Mouse (Mus musculus): ENCODE measurements around the gene Ncs1. TPM values are rescaled to one million over a fixed set of nuclear protein-coding genes. Genes with fewer than 3 reads are reported as not detected.

Gene Ncs1
- polyA plus RNA-seq, 3 experiments from 2014 or later, result 0.63 to 1.4 (median 1.4) TPM

DNA sequence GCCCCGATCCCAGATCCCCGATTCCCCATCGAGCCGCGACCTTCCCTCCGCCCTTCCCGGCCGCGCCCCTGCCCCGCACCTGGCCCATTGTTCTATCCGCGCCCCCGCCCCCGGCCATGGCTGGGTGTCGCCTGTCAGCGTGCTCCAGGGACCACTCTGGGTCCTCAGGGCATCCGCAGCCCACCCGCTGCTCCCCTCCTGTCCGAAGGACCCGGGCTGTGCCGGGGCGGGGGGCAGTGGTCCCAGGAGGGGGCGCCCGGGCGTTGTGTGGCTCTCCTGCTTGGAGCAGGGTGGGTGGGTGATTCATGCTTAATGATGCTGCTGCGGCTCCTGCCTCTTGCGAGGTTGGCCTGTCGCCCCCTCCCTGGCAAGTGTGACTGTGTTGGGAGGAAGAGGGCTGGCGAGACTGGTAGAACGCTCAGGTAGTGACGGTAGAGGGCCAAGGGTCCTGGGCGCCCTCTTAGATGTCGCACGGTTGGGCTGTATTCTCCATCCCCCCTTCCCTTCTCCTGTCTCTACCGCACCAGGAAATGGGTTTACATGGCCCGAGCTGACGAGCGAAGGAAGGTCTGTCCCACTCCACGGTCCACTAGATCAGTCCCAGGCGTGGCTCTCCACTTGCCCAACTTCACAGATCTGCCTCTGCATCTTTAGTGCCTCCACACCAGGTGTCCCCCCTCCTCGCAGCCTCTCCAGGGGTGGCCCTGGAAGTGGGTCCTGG is 788 bp downstream of the Ncs1 start:
- ATAC-seq, result peak; percentile 32

DNA sequence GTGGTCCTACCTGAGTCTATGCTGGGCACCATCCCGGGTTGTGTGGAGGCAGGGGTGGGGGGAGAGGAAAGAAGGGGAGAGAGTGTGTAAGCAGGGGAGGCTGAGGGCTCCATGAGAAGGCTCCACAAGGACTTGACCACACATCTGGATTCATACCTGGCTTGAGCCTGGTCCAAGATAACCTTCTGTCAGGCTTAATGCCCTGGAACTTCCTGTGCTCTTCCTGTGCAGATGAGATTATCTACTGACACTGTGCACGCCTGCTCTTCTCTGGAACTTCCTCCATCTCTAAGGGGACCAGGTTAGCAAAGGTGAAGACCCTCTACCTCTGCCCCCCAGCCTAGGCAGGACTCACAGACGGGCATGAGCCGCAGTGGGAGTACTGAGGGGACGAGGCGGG is 3.2 kb downstream of the Ncs1 start:
- no peak for ATAC-seq

DNA sequence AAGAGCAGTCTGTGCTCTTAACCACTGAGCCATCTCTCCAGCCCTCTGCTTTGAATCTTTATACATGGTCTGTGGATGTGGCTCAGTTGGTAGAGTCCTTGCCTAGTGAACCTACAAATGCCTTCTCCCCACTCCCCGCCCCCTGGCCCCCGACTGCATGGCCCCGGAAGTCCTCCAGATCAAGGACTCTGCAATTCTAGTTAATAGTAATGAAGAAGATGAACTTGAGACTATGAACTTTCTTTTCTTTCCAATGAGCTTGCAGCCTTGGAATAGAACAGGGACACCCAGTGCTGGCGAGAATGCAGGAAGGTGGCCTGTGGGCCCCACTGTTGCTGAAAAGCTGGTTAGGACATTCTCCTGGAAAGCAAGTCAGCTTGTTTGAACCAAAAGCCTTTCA is 6.5 kb downstream of the Ncs1 start:
- ATAC-seq, result no peak

DNA sequence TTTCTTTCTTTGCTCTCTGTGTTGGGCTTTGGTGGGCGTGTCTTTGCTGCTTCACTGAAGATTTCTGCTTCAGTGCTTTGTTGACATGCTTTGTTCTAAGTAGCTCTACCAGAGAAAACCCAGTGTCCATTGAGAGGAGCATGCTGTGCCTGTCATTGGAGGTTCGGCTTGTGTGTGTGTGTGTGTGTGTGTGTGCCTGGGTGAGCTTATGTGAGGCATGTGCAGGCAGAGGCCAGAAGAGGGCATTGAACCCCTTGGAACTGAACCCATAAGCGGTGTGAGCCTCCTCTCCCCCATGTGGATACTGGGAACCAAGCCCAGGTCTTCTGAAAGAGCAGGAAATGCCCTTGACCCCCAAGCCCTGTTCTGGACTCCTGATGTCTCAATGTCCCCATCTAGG is 7.8 kb downstream of the Ncs1 start:
- ATAC-seq, result no peak

DNA sequence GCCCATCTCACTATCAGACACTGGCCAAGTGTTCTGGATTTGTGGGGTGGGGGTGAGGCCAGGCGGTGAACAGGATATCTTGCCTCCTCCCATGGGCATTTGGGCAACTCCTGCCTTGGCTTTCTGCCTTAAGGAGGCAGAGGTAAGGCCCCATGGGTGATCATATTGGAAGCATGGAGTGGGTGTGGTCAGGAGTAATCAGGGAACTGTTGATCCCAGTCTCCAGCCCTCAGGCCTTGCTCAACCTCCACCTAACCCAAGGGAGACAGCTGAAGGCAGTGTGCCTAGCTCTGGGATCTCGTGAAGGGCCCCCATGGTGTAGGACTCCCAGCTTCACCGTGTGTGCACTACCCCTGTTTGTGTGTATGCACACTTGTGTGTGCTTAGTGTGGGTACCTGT is 9.2 kb downstream of the Ncs1 start:
- ATAC-seq, result no peak

DNA sequence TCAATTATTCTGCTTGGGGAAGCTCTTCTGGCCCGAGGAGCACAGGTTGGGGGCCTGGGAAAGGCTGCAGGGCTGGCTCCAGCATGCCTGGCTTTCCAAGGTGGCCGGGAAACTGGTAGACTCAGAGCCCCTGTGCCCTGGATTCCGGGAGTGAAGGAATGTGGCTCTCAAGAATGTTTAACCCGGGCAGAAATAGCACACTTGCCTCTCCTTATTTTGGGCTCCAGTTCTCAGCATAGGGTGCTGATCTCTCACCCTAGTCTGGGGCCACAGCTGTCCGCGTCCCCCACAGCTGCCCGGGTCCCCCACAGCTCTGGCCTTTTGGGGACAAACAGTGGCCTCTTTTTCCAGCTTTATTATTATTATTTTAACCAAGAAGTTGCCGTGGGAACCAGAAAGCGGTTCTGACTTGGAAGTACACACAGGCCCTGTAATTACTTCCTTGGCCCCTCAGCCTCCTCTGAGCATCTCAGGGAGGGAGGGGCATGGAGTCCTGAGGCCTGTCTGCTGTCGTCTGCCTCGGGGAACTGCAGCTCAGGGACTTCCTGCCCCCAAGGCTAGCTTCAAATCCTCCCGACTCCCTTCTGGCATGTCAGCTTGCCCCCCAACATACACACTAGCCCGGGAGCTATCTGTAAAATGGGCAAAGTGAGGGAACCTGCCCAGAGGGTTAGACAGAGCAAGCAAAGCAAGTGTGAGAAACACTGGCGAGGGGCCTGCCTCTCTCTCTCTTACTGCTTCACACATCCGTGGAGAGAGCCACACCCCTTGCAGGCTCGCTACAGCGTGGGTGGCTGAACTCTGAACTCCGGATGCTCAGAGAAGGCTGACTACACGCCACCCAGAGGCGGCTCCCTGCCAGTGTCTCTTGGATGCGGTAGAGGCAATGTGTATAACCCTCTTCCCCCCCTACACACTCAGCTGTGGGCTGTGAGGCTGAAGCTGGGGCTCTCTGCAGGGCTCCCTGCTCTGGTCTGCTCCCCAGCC is 10.6 kb downstream of the Ncs1 start:
- peak; percentile 98 for ATAC-seq

DNA sequence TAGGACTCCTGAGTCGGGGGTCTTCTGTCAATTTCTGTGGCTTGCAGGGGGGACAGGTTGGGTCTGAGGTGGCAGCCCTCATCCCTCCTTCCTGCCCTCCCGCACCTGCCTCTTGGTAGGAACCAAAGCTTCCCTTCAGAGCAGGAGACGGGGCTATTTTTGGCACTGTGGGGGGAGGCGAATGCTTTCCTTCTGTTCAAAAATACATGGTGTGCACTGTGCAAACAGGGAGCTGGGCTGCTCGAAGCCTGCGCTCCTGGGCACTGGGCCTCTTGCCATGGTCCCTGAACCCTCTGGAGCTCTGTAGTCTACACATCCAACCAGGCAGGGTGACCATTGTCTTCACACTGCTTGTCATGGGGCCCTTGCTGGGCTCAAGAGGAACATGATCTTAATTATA is 11.5 kb downstream of the Ncs1 start:
- ATAC-seq, result no peak

DNA sequence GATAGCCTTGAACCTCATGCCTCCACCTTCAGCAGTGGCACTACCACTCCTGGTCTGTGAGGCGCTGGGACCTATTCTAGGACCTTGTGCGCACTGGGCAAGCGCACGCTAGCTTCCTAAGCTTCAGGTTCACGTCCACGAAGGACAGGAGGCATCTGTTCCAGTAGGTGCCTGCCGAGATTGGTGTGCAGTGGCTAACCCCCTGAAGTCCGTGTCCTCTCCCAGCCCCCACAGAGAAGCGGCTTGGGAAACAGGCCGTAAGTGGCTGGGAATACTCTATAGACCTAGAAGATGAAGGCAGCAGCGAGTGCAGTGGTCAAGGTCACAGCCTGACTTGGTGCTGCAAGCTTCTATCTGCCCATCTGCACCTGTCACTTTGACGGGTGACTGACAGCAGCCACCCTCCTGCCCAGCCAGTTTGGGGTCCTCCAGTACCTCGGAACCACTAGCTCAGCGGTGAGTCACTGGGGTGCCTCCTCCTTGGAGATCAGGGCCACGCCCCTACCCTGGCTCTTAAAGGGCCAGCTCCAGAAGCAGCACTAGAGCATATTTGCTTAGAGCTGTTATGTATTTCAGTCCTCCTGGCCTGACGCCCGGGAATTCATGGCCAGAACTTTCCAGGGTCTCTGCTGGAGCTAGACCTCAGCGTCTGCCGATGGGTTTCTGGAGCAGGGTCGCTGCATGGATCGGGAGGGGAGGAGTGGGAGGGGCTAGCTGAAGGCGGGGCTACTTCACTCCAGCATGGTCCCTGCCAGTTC is 13.2 kb downstream of the Ncs1 start:
- peak; percentile 48 for ATAC-seq

DNA sequence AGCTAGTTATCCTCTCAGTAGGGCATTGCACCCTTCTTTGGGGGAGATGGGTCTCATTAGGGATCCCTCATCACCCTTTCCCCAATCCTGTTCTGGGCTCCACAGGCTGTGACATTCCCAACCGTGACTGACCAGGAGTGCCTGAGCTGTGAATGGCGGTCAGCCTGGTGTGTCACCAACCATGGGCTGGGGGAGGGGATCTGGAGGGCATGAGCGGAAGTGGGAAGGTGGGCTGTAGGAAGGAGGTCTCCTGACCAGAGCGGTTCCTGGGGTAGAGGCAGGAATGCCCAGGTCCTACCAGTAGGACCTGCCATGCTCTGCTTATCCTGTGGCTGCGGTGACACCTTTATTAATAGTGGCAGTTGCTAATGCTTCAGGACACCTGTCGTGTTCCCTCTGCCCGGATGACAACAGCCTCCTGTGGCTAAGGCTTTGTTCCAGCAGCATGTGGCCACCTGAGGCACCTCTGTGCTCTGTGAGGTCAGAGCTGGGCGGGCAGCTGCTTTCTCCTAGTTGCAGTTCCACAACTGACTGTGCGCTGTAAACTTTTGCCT is 13.8 kb downstream of the Ncs1 start:
- no peak for ATAC-seq

DNA sequence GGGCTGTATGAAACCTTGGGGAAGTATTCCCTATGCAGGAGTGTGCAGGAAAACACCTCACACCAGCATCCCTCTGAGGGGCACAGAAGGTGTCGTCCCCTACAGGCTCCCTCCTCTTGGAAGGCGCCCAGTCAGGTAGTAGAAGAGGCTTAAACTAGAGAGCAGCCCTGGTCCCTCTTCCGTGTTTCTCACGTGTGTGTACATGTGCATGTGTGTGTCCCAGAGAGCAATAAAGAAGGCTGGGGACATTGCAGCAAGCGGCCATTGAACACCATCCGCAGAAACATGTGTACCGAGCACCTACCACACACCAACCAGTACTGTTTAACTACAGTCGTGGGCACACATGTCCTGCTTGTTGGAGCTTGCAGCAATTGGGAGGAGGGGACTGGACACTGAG is 14.9 kb downstream of the Ncs1 start:
- no peak for ATAC-seq

DNA sequence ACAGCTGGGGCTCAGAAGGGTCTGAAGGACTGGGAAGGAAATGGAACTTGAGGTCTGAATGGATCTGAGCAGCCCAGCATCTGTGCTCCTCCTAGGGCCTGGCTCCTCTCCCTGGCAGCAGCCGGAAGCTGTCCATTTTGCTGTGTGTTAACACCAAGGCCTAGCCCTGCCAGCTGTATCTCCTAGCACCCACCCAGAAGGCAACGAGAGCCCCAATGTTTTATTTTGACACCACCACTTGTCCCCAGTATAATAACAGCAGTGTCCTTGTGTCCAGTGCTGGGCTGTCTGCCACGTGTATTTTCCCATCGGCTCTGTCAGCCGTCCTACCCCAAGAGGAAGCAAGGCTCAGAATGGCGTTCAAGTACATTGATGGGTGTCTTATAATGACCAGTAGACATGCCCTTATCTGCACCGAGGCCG is 17.4 kb downstream of the Ncs1 start:
- no peak for ATAC-seq

DNA sequence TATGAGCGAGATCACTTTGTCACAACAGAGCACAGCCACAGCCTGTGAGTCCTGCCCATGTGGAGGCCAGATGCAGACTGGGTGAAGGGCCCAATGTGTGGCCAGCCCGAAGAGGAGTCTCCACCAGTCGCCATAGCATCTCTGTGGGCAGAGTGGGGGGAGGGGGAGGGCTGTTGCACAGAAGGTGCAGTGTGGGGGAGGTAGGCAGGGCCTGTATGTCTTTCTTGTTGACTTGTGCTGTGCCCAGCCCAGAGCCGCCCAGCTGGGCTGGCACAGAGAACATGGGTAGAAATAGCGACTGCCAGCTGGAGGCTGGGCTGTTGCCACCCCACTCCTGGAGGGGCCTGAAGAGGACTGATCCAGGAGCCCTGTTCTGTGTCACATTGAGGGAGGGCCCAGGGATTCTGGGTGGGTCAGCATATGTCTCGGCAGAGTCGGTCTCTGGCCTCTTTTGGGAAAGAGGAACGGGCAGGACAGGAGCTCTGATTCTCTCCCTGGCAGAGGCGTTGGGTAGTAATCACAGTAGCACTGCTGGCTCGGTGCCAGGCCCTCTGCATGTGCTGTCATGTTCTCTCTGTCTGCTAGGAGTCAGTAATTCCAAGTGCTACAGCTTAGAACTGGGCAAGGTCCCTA is 18.2 kb downstream of the Ncs1 start:
- ATAC-seq, result no peak

DNA sequence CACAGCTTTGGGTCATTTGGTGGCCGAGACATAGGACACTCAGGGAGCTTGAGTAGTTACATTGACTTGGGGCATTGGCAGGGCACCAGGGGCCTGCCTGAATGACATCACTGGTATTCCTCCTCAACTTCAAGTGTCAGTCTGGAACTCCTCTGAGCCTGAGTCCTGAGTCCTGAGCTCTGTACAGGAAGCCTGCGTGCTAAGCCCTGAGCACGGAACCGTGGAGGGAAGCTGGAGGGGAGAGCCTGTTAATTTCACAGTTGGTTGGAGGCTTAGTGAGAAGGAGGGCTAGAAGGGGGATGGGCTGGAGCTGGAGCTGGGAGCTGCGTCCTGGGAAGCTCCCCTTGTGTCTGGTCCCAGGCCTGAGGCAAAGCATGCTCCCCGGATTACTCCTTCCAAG is 21.8 kb downstream of the Ncs1 start:
- ATAC-seq, result no peak

DNA sequence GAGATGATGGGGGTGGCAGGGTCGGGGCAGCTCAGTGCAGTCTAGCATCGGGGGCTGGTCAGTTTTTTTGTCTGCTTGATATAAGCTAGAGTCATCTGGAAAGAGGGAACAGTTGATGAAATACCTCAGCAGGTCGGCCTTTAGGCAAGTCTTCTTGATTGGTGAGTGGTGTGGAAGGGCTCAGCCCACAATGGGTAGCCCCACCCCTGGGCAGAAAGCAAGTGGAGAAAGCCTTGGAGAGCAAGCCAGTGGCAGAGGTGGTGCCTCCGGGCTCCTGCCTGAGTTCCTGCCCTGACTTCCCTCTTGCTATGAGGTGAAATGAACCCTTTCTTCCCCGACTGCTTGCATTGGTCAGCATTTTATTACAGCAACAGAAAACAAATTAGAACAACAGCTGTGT is 23.0 kb downstream of the Ncs1 start:
- ATAC-seq, result no peak

DNA sequence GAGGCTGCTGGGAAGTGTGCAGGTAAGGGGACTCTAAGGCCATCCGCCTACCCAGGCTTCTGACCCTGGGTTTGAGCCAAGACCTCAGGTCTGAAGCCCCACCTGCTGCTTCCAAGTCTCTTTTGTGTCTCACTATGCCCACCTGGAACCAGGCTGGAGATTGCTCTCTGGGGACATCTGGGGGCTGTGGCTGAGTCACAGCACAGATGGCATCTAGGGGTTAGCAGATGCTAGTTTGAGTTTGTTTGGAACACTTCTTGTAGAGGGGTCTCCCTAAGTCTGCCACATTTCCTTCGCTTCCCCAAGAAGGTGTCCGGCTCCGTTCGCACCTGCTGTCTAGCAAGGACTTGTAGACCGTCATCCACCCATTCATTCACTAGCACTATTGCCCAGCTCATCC is 23.6 kb downstream of the Ncs1 start:
- no peak for ATAC-seq

DNA sequence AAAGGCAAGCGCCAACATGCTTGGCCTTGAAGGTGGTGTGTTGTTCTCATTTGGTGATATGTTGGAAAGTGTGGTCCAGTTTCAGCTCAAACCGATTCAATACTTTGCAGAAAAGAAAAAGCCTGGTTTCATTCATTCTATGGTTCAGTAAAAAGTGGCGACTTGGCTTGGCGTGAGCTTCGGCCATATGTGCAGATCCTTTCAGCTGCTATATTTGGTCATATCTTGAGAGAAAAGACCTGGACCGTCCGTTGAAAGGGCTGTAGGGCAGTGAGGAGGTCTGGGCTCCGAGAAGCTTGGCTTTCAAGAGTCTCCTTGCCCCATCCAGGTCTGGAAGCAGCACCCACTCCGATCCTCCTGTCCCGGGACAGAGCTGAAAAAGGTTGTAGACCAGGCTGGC is 24.2 kb downstream of the Ncs1 start:
- ATAC-seq, result no peak

DNA sequence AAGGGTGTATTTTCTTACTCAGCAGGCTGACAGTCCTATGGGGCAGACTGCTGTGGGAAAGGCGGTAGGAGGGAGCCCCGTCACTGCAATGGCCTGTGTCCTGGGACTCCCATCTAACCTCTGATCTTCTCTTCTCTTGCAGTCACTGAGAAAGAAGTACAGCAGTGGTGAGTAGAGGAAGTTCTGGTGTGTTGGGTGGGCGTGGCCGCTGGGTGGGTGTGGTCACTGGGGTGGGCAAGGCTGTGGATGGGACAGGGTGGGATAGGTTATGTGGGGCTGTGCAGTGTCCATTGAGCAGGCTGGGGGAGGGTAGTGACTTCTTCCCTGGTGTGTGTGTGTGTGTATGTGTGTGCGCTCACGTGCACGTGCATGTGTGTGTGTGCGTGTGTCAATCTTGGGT is 24.8 kb downstream of the Ncs1 start:
- ATAC-seq, result no peak

DNA sequence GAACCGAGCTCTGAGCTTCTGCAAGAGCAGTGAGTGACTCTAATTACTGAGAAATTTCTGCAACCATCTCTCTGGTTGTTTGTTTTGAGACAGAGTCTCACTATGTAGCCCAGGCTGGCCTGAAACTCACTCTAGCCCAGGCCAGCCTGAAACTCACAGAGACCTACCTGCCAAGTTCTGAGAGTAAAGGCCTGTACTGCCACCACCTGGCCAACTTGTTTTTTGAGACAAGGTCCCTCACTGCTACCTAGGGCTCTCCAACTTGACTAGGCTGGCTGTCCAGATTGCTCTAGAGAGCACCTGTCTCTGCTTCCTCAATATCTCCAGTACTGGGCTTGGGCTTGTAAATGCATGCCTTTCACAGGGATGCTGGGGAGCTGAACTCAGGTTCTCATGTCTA is 25.4 kb downstream of the Ncs1 start:
- ATAC-seq, result no peak

DNA sequence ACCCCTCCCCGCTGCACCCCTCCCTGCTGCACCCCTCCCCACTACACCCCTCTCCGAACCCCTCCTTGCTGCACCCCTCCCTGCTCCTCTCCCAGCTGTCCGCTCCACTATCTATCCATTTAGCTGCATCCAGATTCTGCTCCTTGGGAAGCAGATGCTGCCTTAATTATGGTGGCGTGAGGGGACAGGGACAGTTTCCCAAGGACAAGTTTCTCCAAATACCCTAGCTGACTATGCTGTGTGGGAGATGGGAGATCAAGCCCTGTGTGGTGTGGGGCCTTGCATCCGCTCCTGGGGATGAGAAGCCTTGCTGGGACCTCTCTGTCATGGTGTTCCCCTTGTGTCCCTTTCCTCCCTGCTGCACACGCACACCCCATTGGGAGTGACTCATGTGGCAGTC is 29.4 kb downstream of the Ncs1 start:
- no peak for ATAC-seq

DNA sequence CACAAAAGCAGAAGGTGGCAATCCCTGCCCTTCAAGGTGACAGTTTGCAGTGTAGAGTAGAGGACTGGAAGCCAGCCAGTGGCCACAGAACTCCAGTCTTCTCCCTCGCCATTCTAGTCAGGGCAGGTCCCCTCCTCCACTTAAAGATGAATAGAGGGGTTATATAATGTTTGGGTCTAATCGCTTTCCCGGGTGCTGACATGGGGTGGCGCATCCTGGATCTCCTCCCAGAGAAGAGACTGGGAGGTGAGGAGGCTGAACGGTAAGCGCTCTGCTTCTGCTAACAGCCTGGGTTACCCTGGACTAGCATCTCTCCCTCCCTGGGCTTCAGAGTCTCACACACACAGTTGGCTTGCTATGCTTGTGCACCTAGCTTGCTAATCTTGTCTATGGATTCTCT is 32.2 kb downstream of the Ncs1 start:
- ATAC-seq, result no peak

DNA sequence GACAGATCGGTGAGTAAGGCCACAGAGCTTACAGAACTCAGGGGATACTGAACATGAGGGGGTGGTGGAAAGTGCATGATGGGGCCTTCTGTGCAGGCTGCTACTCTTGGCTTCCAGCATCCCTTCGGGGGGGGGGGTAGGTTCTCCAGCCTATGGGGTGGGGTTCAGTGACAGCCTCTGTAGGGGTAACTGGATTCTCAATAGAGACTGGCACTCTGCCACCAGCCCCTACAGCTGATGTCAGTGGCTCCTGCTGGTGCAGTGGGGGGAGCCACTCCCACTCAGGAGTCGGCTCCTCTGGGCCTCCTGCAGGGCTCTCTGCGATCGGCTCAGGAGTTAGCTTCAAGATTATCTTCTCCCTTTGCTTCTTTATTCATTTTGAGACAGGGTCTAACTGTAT is 32.9 kb downstream of the Ncs1 start:
- ATAC-seq, result no peak

DNA sequence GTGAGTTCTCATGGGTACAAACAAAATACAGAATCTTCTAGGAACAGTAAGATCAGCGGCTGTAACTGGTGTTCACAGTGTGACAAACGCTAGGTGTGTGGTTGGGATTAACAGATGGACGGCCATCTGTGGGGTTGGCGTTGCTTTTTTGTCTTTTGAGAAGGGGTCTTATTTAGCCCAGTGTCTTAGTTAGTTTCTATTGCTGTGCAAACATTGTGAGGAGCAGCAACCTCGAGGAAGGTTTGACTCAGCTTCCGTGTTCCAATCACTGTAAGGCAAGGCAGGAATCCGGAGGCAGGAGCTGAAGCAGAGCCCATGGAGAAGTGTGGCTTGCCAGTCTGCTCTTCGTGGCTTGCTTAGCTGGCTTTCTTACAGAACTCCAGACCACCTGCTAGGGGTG is 35.5 kb downstream of the Ncs1 start:
- ATAC-seq, result no peak

DNA sequence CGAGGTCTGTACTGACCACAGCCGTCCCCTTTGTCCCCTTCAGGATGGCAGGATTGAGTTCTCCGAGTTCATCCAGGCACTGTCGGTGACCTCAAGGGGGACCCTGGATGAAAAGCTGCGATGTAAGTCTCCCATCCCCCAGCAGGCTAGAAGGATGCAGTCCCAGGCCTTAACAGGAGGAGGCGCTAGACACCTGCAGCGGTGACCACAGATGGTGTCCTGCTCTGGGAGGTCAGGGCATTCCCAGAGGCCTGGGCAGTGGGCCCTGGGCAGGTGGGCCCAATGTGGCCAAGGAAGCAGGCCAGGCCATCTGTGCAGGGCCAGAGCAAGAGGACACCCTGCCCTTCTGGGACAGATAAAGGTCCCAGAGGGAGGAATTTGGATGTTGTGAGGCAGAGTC is 36.6 kb downstream of the Ncs1 start:
- no peak for ATAC-seq
